Mouse (Mus musculus) right cerebral cortex, postnatal 10 days (tissue): ENCODE measurements at regions not wholly inside any gene's neighbourhood (a gene's known extent, or its start where the extent isn't known, plus 50 kb on each side); places are given as distances from the start of the nearest gene placed in this dataset.

Source experiments
- DNase-seq, 2 experiments: peaks; one replicate each; pipeline ENCODE4 v3.0.0; 2021; ENCODE audit warnings: low spot score in 2 of 2

DNA sequence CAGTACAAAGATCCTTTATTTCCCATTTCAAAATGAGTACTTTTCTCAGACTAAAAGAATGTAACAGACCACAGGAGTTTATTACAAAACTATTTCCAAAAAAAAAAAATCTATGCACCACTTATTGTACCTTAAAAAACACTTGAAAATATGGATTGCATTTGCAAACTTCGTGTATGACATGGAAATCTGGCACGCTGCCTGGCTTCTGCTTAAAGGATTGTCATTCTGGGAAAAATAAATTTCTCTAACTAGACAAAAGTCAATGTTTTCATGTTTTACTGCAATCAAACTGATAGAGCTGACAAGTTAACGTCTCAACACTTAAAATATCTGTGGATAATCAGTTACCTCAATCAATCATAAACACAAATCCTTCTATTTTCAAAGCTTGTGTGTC, 205.5 kb upstream of the Nr2f1 start:
- DNase-seq, result peak; percentile 57 to 59

DNA sequence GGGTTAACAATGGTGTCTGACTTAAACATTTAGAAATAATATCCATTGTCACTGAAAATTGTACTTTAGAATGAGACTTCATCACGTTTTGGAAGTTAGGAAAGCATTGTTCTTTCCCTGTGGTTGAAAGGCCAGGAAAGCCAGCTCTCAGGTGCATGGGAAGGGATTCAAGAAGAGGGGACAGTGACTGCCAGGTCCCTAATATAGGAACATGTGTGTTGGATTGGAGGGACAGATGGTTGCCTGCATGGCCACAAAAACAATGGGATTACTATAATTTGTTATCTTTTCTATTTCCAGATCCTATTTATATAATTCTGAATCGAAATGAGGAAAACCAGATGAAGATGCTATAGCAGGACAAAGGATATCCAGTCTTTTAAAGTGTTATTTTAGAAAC, 184.2 kb upstream of the Nr2f1 start:
- no peak for DNase-seq

DNA sequence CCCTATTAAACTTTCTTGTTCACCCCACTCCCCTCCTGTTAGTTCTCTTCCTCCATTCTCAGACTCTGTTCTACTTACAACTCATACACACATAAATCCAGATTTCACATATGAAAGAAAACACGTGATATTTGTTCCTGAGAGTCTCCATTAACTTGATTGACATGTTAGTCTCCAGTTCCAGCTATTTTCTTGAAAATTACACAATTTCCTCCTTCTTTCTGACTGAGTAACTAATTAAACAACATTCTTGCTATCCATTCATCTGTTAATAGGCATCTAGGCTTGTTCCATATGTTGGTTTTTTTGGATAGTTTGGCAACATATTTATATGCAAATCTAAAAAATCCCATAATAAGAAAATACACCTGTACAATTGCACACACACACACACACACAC, 161.7 kb upstream of the Nr2f1 start:
- DNase-seq, result no peak

DNA sequence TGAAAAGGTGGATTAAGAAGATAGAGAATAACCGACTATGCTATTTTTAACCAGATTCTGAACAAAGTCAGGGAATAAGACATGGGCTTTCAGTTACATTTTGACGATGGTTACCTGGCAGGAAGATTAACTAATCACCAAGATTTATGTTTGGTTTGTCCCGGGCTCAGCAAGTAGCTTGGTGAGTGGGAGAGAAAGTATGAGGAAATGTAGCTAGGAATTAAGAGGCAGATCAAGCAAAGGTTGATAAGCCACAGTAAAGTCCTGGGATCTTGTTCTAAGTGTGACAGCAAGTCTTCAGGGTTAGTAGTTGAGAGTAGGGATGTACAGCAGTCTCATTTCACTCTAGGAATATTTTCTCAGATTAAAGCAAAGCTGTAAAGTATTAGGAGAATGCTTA, 149.3 kb upstream of the Nr2f1 start:
- no peak for DNase-seq

DNA sequence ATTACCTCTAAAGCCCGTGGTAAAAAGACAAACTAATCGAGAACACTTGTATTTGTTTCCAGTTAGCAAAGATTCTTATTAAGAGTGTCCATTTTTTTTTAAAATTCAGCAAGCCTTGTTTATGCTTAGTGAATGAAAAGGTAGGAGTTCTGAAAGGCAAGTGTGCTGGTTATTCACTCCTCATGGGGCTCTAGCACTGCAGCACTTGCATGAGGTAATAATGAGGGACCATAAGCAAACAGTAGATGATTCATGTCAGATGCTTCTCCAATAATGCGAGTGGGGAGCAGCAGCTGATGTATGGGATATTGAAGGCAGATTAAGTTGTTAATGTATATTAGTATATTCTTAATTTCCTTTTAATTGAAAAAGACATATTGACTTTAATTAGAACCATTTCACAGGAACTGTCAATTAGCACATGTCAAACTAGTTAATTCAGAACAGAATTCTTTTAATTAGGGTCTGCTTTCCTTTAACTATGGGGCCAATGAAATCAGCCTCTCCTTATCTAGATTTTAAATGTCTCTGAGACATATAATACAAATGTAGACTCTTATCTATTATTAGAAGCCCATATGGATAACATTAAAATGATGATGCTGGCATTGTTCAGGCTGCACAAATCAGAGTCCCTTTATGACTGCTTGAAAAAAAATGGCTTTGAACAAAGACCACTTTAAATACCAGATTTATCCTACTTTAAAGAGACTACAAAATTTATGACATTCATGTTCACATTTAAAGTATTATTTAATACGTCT, 125.1 kb upstream of the Nr2f1 start:
- DNase-seq, result no peak

DNA sequence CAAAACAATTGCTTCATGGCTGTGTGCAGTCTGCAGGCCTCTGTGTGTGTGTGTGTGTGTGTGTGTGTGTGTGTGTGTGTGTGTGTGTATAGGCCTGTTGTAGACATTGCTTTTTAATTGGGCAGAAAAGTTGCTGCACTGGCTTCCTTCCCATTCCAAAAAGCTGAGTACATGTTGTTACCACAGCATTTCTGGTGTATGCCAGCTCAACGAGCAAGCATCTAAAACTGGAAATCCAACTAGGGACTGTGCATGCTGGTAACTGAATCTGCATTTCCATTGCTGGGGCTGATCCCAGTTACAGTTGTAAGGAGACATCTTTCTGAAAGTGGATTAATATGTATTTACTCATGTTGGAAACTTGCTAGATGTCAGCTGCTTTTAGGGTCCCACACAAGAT, 123.6 kb upstream of the Nr2f1 start:
- peak in 1 of 2 experiments; percentile 22 for DNase-seq

DNA sequence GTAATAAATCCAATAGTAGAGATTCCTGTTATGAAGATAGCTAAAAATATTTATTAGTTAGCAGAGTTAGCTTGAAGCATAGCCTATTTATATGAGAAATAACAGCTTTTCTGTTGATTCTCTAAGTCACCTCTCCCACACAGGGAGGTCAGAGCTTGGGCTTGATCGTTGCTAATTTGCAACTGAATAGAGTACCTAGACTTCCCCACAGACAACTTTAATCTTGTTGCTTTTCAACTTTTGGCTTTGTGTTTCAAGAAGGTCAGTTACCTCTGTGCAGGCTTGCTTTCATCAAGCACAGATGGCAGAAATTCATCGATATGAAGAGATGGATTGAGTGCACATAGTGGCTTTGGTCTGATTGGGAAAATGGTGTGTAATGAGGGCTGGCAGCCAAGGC, 118.9 kb upstream of the Nr2f1 start:
- no peak for DNase-seq

DNA sequence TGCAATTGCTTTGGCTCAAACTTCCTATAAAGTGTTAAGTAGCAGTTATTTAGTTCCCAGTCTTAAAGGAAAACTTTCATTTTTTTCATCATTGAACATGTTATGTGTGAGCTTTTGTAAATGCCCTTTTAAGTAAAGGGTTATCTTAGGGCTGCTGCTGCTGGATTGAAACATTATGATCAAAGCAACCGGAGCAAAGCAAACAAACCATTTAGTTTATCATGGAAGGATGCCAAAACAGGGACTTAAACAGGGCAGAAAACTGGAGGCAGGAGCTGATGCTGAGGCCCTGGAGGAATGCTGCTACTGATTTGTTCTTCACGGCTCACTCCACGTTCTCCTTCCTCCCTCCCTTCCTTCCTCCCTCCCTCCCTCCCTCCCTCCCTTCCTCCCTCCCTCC, 111.3 kb upstream of the Nr2f1 start:
- no peak for DNase-seq
